In genomic region chr4:133574843-133575202, GRCm38 (mm10) we compare ENCODE assay signal across 8 mouse cellular contexts. TPM values are rescaled to one million over a fixed set of nuclear protein-coding genes. Genes with fewer than 3 reads are reported as not detected.
DNase-seq lines count a peak whose midpoint lies in the region; ATAC-seq and TF ChIP-seq lines count a peak whose summit lies in the region.

No protein-coding gene starts in this region.

- in situ Hi-C loops in ES-E14 (cut with MboI; ENCODE audit: low sequenced_read_pairs in 2 of 2, unreplicated experiment in 2 of 2), result loop anchor here in 1 of 2 experiments (25.0 kb wide), 1 partner anchor 262 kb away; no protein-coding TSS in a partner anchor

- H3K4me2 ChIP-seq in heart, embryonic 13.5 days, result peak overlapping the region; percentile 96
- peak overlapping the region; percentile 82 for H3K4me2 ChIP-seq in forebrain, postnatal 0 days (ENCODE audit: low read depth)

- peak overlapping the region; percentile 100 for H3K4me3 ChIP-seq in heart, embryonic 13.5 days
- peak overlapping the region; percentile 75 to 85 for H3K4me3 ChIP-seq in ES-E14 (ENCODE audit: insufficient read depth in 1 of 2, low read depth in 1 of 2, low read length in 2 of 2, poor library complexity in 1 of 2, severe bottlenecking in 1 of 2)
- peak overlapping the region; percentile 86 for H3K4me3 ChIP-seq in forebrain, postnatal 0 days (ENCODE audit: low read depth, low read length)

- under 1% methylated on average over 37 of the region's 41 CpGs for WGBS in heart, embryonic 13.5 days
- under 1% methylated on average over 38 of the region's 41 CpGs for WGBS in forebrain, postnatal 0 days

- H3K27me3 ChIP-seq in heart, embryonic 13.5 days (replicated peaks), result no peaks in the 10 kb centered on the region
- H3K27me3 ChIP-seq in forebrain, postnatal 0 days (ENCODE audit: insufficient read depth, low read length), result no peaks in the 10 kb centered on the region

- DNase-seq in heart, postnatal 10 days, result no peak
- DNase-seq in ES-E14 (ENCODE audit: low read depth, low spot score), result no peak
- no peak for DNase-seq in forebrain, postnatal 0 days
- no peak for DNase-seq in Muller cell, postnatal 12 days (ENCODE audit: inconsistent ontology term)
- no peak for DNase-seq in gastrocnemius, postnatal 4 days (ENCODE audit: low spot score in 2 of 2)
- DNase-seq in kidney, postnatal 36 days, result no peak

- H3K9me3 ChIP-seq in heart, embryonic 13.5 days, result 0 out of 2 replicates have a peak, but pooled peaks cover 4% of the 10 kb centered on the region
- H3K9me3 ChIP-seq in ES-E14 (ENCODE audit: control insufficient read depth, insufficient read depth, low read depth, low read length), result no peaks in the 10 kb centered on the region
- no peaks in the 10 kb centered on the region for H3K9me3 ChIP-seq in forebrain, postnatal 0 days (ENCODE audit: low read length)

- no peak for TF ChIP-seq CTCF in forebrain, postnatal 0 days (IDR thresholded peaks at IDR 0.05; ENCODE audit: low read depth)

- peak overlapping the region; percentile 94 for H3K9ac ChIP-seq in heart, embryonic 13.5 days
- H3K9ac ChIP-seq in ES-E14 (ENCODE audit: insufficient read depth, low read depth, low read length, poor library complexity, severe bottlenecking), result peak overlapping the region; percentile 89
- peak overlapping the region; percentile 73 for H3K9ac ChIP-seq in forebrain, postnatal 0 days

- H3K36me3 ChIP-seq in heart, embryonic 13.5 days, result peaks cover 25% of the 10 kb centered on the region
- H3K36me3 ChIP-seq in ES-E14 (ENCODE audit: control insufficient read depth, insufficient read depth, low read length, poor library complexity, severe bottlenecking), result peaks cover 8% of the 10 kb centered on the region
- peaks cover 21% of the 10 kb centered on the region for H3K36me3 ChIP-seq in forebrain, postnatal 0 days (ENCODE audit: insufficient read depth)

- H3K27ac ChIP-seq in heart, embryonic 13.5 days (replicated peaks), result peak overlapping the region; percentile 83
- no peak overlapping the region; the same call in 1 of the 2 replicates for H3K27ac ChIP-seq in ES-E14 (ENCODE audit: insufficient read depth, low read depth, low read length, poor library complexity, severe bottlenecking)
- peak overlapping the region; percentile 73 for H3K27ac ChIP-seq in forebrain, postnatal 0 days (ENCODE audit: low read depth, low read length)

- H3K4me1 ChIP-seq in heart, embryonic 13.5 days, result peaks cover 18% of the 10 kb centered on the region
- H3K4me1 ChIP-seq in ES-E14 (ENCODE audit: control insufficient read depth in 2 of 2, insufficient read depth in 2 of 2, low read length in 2 of 2, poor library complexity in 1 of 2), result 0 out of 4 replicates have a peak, but pooled peaks cover 0 to 2% of the 10 kb centered on the region in 2 experiments
- no peaks in the 10 kb centered on the region for H3K4me1 ChIP-seq in forebrain, postnatal 0 days (ENCODE audit: insufficient read depth)

- peak; percentile 9; the same call in 1 of the 2 replicates for ATAC-seq in heart, embryonic 13.5 days (ENCODE audit: extremely low read depth, insufficient number of reproducible peaks, low FRiP score, low TSS enrichment)
- ATAC-seq in forebrain, postnatal 0 days, result peak; percentile 62
- peak; percentile 58; the same call in 1 of the 2 replicates for ATAC-seq in megakaryocyte, adult 5-6 weeks (ENCODE audit: poor library complexity, severe bottlenecking)

- intact Hi-C loops in heart, postnatal 10 days (cut with DNase I), result no loop called here

TF ChIP-seq in ES-E14, 5 proteins besides CTCF, POLR2A, EP300 and RAD21:
- TF ChIP-seq ZC3H11A (IDR thresholded peaks at IDR 0.05; ENCODE audit: borderline replicate concordance, low read depth, low read length) (no peak), CHD2 (IDR thresholded peaks at IDR 0.05; ENCODE audit: low read depth, low read length) (no peak), HCFC1 (IDR thresholded peaks at IDR 0.05; ENCODE audit: borderline replicate concordance, insufficient read depth, low read length) (no peak), ZNF384 (IDR thresholded peaks at IDR 0.05; ENCODE audit: low read depth, low read length) (no peak)

RNA-seq across cellular contexts. Expression of gene Gpatch3, which starts 0.3 kb away (rescaled TPM):
- polyA plus RNA-seq in heart, embryonic 13.5 days (2015; fragmentation: Nextera tagmentation; extraction: Ambion mirVana), result 5.0 and 5.3 TPM in 2 replicates
- 1 to 10 TPM; 5.1 to 8.3 TPM for total RNA-seq in heart, postnatal 10 days (2021)
- total RNA-seq in ES-E14 (2012; rRNA removed), result 14.4 and 19.9 TPM in 2 replicates
- 8.4 and 11.8 TPM in 2 replicates for total RNA-seq in forebrain, postnatal 0 days (2014; rRNA removed)
- 4.2 and 5.4 TPM in 2 replicates for polyA plus RNA-seq in forebrain, postnatal 0 days (2015; fragmentation: Nextera tagmentation; extraction: Ambion mirVana)
- total RNA-seq in megakaryocyte, adult 5-6 weeks (2015), result 2.7 and 3.7 TPM in 2 replicates
- total RNA-seq in megakaryocyte, adult 5-6 weeks (2017), result 32.6 and 40.2 TPM in 2 replicates
- 1 to 10 TPM; 5.2 to 6.0 TPM for total RNA-seq in gastrocnemius, postnatal 4 days (2021)

RNA-seq across cellular contexts. Expression of gene Gpn2, which starts 9.3 kb away (rescaled TPM):
- polyA plus RNA-seq in heart, embryonic 13.5 days (2015; fragmentation: Nextera tagmentation; extraction: Ambion mirVana), result 11.2 and 12.8 TPM in 2 replicates
- 1 to 10 TPM; 9.0 to 9.8 TPM for total RNA-seq in heart, postnatal 10 days (2021)
- 39.5 and 52.6 TPM in 2 replicates for total RNA-seq in ES-E14 (2012; rRNA removed)
- 18.5 and 20.5 TPM in 2 replicates for total RNA-seq in forebrain, postnatal 0 days (2014; rRNA removed)
- polyA plus RNA-seq in forebrain, postnatal 0 days (2015; fragmentation: Nextera tagmentation; extraction: Ambion mirVana), result 16.8 and 19.7 TPM in 2 replicates
- total RNA-seq in megakaryocyte, adult 5-6 weeks (2015), result 14.0 and 15.1 TPM in 2 replicates
- 12.8 and 15.5 TPM in 2 replicates for total RNA-seq in megakaryocyte, adult 5-6 weeks (2017)
- total RNA-seq in gastrocnemius, postnatal 4 days (2021), result 1 to 10 TPM; 6.5 to 7.6 TPM

RNA-seq across cellular contexts. Expression of gene Nr0b2, which starts 21.6 kb away (rescaled TPM):
- 10.5 and 10.8 TPM in 2 replicates for polyA plus RNA-seq in heart, embryonic 13.5 days (2015; fragmentation: Nextera tagmentation; extraction: Ambion mirVana)
- total RNA-seq in heart, postnatal 10 days (2021), result 10 to 100 TPM; 13.9 to 20.4 TPM
- total RNA-seq in ES-E14 (2012; rRNA removed), result 0.31 and 0.32 TPM in 2 replicates
- total RNA-seq in forebrain, postnatal 0 days (2014; rRNA removed), result not detected in 2 replicates
- polyA plus RNA-seq in forebrain, postnatal 0 days (2015; fragmentation: Nextera tagmentation; extraction: Ambion mirVana), result not detected in 2 replicates
- 0.23 and 1.5 TPM in 2 replicates for total RNA-seq in megakaryocyte, adult 5-6 weeks (2015)
- total RNA-seq in megakaryocyte, adult 5-6 weeks (2017), result 0.20 TPM in 1 of 2 replicates, not detected in the other
- total RNA-seq in gastrocnemius, postnatal 4 days (2021), result not detected

RNA-seq across cellular contexts. Expression of gene Sfn, which starts 27.1 kb away (rescaled TPM):
- polyA plus RNA-seq in heart, embryonic 13.5 days (2015; fragmentation: Nextera tagmentation; extraction: Ambion mirVana), result 1.2 and 2.9 TPM in 2 replicates
- total RNA-seq in heart, postnatal 10 days (2021), result 1 to 10 TPM; 1.3 to 1.9 TPM
- total RNA-seq in ES-E14 (2012; rRNA removed), result 35.8 and 46.6 TPM in 2 replicates
- 3.2 and 3.3 TPM in 2 replicates for total RNA-seq in forebrain, postnatal 0 days (2014; rRNA removed)
- 0.62 and 0.88 TPM in 2 replicates for polyA plus RNA-seq in forebrain, postnatal 0 days (2015; fragmentation: Nextera tagmentation; extraction: Ambion mirVana)
- 2.5 and 4.1 TPM in 2 replicates for total RNA-seq in megakaryocyte, adult 5-6 weeks (2015)
- 1.2 and 4.0 TPM in 2 replicates for total RNA-seq in megakaryocyte, adult 5-6 weeks (2017)
- total RNA-seq in gastrocnemius, postnatal 4 days (2021), result 1 to 10 TPM; 2.2 to 2.3 TPM

RNA-seq across cellular contexts. Expression of gene Nudc, which starts 29.0 kb away (rescaled TPM):
- polyA plus RNA-seq in heart, embryonic 13.5 days (2015; fragmentation: Nextera tagmentation; extraction: Ambion mirVana), result 218 and 226 TPM in 2 replicates
- 10 to 100 TPM; 71.0 to 74.5 TPM for total RNA-seq in heart, postnatal 10 days (2021)
- 340 and 358 TPM in 2 replicates for total RNA-seq in ES-E14 (2012; rRNA removed)
- 115 and 119 TPM in 2 replicates for total RNA-seq in forebrain, postnatal 0 days (2014; rRNA removed)
- 217 and 262 TPM in 2 replicates for polyA plus RNA-seq in forebrain, postnatal 0 days (2015; fragmentation: Nextera tagmentation; extraction: Ambion mirVana)
- total RNA-seq in megakaryocyte, adult 5-6 weeks (2015), result 76.9 and 82.3 TPM in 2 replicates
- total RNA-seq in megakaryocyte, adult 5-6 weeks (2017), result 114 and 120 TPM in 2 replicates
- total RNA-seq in gastrocnemius, postnatal 4 days (2021), result 10 to 100 TPM; 73.7 to 80.7 TPM

Comparison
In these comparisons a context has a peak if more than half of its experiments do, and no peak if none do; other contexts are left out.
1. ATAC-seq: peak in every context shown above with its lines; median percentile 62 in forebrain, postnatal 0 days; 58 in megakaryocyte, adult 5-6 weeks; 9 in heart, embryonic 13.5 days.
2. RNA of gene Nr0b2, which starts 21.6 kb away (total RNA-seq): 13.9 to 20.4 TPM in heart, postnatal 10 days; 0.20 to 1.5 TPM in megakaryocyte, adult 5-6 weeks, 0.31 to 0.32 TPM in ES-E14, not detected in gastrocnemius, postnatal 4 days and not detected in forebrain, postnatal 0 days; every median in the first group is over 4 times any median in the second.
3. Peak in every context shown above with its lines, with median percentiles within 50 percentile points of each other: H3K4me3 ChIP-seq and H3K9ac ChIP-seq.